Mouse (Mus musculus) splenic B cell, adult 2 months (primary cell): Measurements from ENCODE around the gene A630089N07Rik.

Experiments used
- DNase-seq: peaks from one replicate; pipeline ENCODE4 v3.0.0-alpha.2; 2011; ENCODE audit warnings: low read depth, low spot score
- H3K27me3 ChIP-seq: 2 replicates; pipeline ENCODE4 v1.6.1; 2012; ENCODE audit warnings: mild to moderate bottlenecking, low read length, moderate library complexity, mixed read lengths; ENCODE audit not compliant: control insufficient read depth, poor library complexity, insufficient read depth, severe bottlenecking
- H3K36me3 ChIP-seq: 2 replicates; pipeline ENCODE4 v1.6.1; 2012; ENCODE audit warnings: mild to moderate bottlenecking, low read length, moderate library complexity, mixed read lengths; ENCODE audit not compliant: control insufficient read depth, poor library complexity, insufficient read depth, severe bottlenecking

The A630089N07Rik gene

DNA sequence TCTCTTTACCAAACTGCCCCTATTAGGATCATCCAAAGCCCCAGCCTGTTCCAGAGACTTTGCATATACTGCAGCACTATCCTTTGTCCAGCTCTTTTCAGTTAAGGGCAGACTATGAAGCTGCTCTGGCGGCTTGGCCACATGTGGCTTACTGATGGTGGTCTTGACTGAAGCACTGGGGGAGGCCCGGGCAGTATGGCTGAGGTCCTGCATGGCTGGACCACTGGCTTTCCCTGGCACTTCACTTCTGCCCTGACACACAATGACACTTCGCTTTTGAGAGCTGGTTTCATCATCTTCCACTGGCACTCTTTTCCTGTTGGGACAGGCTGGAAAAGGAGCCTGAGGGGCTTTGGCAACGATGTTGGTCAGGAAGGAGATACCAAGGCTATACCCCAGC is 129.9 kb downstream of the A630089N07Rik start:
- DNase-seq = no peak
- Histone ChIP-seq H3K27me3 (no peaks in the 10 kb centered on the region), H3K36me3 (peaks cover 17% of the 10 kb centered on the region)
